Mouse (Mus musculus) bone marrow macrophage, adult 2 months (primary cell): ENCODE measurements around the gene 9230112D13Rik.

Experiments used
- CTCF ChIP-seq: IDR thresholded peaks from 2 replicates; pipeline ENCODE4 v1.5.1; 2012; ENCODE audit warnings: low read depth, mild to moderate bottlenecking, low read length, moderate library complexity
- POLR2A ChIP-seq: IDR thresholded peaks from 2 replicates; pipeline ENCODE4 v1.6.1; 2012; ENCODE audit warnings: mild to moderate bottlenecking, low read depth, low read length, borderline replicate concordance

DNA sequence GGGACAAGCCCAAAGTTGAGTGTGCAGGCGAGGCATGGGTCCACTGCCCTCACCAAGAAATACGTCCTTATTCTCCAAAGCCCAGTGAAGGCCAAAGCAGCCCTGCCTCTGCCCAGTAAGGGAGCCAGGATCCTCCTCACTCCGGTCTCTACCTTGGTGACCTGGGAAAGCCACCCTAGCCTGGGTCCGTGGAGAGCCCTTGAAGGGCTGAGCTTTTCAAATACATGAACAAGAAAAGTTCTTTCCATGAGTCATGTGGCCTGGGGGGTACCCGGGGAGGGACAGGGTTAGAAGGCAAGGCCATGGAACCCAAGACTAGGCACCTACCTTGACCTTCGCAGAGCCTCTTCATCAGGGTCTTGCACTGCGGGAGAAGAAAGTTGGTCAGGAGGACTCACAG, 43.9 kb upstream of the 9230112D13Rik start:
- no peak for TF ChIP-seq POLR2A
- no peak for TF ChIP-seq CTCF
